Mouse (Mus musculus): Measurements from ENCODE around the gene Htr1d.

Gene Htr1d

DNA sequence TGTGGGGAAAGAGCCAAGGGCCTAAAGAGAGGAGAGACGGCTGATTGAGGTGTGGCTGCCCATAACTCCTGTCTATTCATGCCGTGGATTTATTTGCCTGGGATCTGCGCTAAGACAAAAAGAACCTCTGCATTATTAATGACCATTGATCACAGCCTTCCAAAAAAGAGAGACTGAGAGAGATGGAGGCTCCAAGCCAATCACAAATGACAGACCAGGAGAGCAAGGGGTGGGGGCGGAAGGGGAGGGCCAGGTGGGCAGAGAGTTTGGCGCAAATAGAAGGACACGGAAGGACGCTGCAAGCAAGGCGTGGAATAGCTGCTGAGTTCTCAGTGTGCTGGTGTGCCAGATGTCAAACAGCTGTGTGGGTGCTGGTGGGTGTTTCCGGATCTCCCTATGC, at the start of gene Htr1d:
Gene Htr1d (plus strand): TSS at position 301 of the 400 bp plus-strand sequence.
- DNase-seq (ENCODE audit: low read depth, low spot score) = no peak

- DNase-seq (ENCODE audit: low read depth, low spot score) = no peak
These were observed 46.3 kb upstream of the Htr1d start for GRCm38 (mm10) chr4:136377001-136377400.

DNA sequence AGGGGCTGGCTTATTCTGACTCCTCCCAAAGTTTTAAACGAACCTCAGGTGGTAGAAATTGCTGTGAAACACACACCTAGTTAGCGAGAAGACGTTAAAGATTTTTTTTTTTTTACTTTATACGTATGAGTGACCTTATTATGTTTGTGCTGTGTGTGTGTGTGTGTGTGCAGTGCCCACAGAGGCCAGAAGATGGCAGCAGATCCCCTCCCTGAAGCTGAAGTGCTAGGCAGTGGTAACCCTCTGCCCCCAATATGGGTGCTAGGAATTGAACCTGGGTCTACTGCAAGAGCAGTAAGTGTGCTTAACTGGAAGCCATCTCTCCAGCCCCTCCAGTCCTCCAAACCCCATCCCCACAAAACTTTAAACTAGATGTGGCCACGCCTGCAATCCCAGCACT, 40.3 kb upstream of the Htr1d start:
- no peak for DNase-seq (ENCODE audit: low read depth, low spot score)

DNA sequence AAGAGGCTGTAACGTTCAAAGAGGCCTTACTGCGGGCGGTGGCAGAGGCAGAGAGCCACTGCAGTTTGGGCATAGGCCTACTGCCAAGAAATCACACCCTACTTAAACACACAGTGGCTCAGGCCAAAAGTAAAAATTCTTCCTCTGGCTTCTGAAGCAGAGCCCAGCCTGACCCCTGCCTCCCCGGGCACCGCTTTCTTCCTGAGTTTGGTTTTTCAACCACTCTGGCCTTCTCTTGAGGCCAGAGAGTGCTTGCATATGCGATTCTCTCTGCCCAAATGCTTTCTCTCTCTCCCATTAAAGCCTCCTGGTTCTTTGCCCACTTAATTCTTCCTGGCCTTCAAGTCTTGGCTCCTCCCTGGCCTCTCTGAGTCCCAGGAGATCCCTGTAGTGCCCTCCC, 39.5 kb upstream of the Htr1d start:
- DNase-seq (ENCODE audit: low read depth, low spot score) = no peak

DNA sequence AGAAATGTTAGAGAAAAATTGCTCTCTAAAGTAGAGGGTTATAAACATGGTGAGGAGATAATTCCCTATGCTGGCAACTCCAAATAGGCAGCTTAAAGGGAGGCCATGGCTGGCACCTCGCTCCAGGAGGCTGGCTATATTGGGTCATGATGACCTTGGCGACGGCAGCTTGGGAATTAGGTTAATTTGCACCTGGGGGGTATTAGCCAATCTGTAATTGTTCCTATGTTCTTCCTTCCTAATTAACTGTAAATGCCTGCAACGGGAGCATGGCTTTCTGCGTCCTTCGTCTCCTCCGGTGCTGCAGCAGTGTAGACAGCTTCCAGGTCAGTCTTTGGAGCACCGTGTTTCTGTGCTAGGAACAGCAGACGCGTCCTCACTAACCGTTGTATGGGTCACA, 36.1 kb upstream of the Htr1d start:
- no peak for DNase-seq (ENCODE audit: low read depth, low spot score)

DNA sequence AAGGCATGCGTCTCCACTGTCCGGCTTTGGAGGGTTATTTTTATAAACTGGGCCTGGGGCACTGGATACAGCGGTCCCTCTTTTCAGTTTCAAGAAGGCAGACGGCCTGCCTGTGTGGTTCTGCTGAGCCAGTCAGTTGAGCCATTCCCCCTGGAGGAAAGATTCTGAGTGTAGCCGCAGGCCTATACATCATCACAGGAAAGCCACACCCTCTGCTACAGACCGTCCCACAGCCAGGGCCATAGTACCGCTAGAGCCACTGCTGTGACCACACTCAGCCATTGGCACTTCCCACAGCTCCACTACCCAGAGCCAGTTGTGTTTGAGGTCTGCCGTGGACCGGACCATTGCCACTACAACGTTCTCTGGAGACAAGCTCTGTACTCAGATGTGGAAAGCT, 21.5 kb upstream of the Htr1d start:
- no peak for DNase-seq (ENCODE audit: low read depth, low spot score)

DNA sequence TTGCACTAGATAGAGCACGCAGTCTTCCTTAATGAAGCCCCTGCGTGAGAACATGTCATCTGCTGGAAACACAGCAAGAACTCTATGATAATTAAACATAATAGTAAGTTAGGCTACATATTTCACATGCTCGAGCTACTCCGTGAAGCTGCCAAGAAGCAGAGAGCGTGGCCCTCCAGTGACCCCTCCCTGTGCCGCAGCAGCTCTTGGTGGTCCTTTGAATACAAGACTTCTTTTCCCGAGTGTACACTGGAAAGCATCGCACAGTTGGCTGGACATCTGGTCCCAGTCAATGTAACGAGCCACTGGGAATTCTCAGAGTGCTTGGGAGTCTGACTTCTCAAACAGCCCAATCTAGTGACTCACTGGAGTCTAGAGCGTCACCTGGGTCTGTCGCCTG, 15.5 kb upstream of the Htr1d start:
- DNase-seq (ENCODE audit: low read depth, low spot score) = no peak

DNA sequence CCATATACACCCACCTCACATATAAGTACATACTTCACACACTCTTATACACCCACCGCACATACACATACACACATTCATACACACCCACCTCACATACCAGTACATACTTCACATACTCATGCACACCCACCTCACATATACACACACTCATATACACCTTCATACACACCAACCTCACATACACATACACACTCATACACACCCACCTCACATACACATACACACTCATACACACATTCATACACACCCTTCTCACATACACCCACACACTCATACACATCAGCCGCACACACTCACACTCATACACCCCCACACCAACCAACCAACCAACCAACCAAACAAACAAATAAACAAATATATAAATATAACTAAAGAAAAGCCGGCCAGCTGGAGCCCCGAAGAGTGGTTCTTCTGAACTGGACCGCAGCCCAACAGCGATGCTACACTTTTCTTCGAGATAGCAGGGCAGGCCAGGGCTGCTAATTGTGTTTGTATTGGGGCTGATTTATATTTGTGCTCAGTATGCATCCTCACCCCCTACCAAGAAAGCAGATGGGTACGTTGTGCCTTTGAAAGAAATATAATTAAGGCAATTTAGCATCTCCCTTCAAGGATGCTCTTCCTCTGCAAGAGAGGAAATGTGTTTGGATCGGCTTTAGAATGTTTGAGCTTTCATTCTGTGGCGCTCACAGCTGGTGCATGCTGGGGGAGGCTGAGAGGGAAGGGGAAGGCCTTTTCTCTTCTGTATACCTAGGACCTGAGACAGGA, 11.1 kb upstream of the Htr1d start:
- DNase-seq (ENCODE audit: low read depth, low spot score) = no peak

DNA sequence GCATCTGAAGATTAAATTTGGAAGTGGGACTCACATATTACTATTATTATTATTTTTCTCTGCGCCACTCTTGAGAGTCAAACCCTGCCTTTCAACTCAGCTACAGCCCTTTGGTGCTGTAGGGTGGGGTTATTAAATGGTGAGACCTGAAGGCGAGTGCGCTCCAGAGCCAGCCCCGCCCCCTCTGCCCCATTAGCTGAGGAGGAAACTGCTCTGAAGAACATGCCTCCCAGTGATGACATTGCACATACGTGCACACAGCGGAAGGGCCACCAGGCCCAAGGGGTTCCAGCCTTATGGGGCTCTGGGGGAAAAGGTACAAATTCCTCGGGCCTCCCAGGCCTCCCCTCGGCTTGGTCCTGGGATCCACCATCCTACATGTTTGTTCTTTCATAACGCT, 7.8 kb upstream of the Htr1d start:
- DNase-seq (ENCODE audit: low read depth, low spot score) = no peak

GRCm38 (mm10) chr4:136418962-136419361, 4.4 kb upstream of the Htr1d start:
- DNase-seq (ENCODE audit: low read depth, low spot score) = no peak

DNA sequence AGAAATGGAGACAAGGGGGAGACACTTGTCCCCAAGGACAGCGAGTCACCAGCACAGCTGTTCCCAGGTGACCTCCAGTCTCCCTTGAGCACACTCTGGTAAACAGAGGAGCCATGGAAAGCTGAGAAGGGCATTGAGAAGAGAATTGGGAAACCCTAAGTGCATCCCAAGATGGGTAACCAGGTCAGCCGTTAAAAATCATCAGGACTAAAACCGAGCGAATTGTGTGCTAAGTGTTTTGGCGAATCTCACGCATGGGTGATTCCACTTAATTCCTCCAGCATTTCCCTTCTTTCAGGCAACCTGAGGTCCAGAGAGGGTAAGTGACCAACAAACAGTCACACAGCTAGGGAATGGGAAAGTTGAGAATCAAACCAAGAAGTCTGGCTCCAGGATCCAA, 3.9 kb upstream of the Htr1d start:
- DNase-seq (ENCODE audit: low read depth, low spot score) = no peak

- DNase-seq (ENCODE audit: low read depth, low spot score) = no peak
These were observed 1.0 kb downstream of the Htr1d start for GRCm38 (mm10) chr4:136424120-136424999.

GRCm38 (mm10) chr4:136425000-136425288, 1.6 kb downstream of the Htr1d start:
- DNase-seq (ENCODE audit: low read depth, low spot score) = no peak

GRCm38 (mm10) chr4:136430609-136431375, 7.5 kb downstream of the Htr1d start:
- DNase-seq (ENCODE audit: low read depth, low spot score) = no peak

GRCm38 (mm10) chr4:136431376-136431693, 8.0 kb downstream of the Htr1d start:
- DNase-seq (ENCODE audit: low read depth, low spot score) = no peak

DNA sequence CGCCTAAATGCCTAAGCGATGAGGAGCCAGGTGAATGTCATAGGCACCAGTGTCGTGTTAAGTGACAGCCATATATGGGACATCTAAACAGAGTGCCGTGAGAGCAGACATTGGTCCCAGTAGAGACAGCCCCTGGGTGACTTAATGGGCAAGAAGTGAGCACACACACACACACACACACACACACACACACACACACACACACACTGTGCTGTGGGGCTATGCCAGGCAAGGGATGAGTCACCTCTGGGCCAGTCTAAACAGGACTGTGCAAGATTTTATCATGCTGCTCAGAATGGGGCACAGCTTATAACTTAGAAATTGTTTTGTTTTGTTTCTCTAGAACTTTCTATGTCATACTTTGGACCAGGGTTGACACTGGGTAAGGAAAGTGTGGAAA, 10.7 kb downstream of the Htr1d start:
- DNase-seq (ENCODE audit: low read depth, low spot score) = no peak

DNA sequence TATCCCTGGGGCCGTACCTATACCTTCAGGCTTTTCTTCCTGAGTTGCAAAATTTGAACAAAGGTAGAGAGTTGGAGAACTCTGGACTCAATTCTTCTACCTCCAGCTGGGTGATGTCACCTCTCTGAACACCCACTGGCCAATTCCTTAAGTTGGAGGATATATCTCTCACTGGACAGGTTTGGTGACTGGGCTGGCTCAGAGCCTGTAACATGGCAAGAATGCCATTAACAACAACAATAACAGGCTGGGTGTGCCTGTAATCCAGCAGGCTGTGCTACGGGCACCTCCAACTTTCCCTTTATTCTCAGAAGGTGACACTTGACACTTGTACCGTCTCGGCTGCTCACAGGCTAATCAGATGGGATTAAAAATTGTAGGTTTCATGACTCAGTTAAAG, 15.8 kb downstream of the Htr1d start:
- DNase-seq (ENCODE audit: low read depth, low spot score) = no peak

DNA sequence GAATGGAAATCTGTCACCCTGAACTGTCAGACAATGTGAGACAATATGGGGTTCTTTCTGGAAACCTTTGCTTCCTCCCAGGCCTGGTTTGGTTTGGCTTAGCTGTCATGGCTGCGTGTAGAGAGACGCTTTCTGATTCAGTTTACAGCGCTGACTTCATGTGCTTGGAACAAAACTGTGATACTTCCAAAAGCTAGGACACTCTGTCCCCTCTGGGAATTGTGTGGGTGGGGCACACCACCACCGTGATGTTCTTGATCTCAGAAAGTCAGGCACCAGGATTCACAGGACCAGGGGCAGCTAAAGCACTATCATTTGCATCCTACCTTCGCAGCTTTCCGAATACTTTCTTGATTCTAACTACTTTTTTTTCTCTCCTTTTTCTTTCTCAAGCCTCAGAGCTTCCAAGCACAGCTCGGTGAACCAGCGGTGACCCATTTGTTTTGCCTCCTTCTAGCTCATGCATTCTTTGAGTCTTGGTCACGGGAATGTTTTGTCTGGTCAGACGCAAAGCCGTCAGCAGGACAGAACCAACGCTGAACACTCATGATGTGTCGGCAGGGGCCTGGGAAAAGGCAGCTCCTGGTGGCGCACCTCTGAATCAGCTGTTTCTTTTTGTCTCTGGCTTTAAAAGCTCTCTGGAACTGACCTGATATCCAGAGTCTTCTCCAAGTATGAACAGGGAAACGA, 18.2 kb downstream of the Htr1d start:
- DNase-seq (ENCODE audit: low read depth, low spot score) = peak; percentile 38

DNA sequence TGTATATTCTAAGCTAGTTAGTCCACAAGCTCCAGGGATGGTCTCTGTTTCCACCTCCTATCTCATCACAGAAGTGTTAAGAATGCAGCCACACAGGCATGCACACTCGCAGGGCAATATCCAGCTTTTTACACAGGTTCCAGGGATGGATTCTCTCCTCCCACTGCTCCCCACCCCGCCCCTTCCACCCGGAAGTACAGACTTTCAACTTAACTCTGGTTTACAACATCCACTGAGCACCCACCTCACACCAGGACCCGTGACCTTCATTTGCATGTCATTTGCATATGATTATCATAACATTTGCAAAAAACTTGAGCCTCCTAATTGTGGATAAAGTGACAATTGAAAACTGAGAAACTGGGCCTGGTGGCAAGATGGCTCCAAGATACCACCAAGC, 21.2 kb downstream of the Htr1d start:
- DNase-seq (ENCODE audit: low read depth, low spot score) = no peak

DNA sequence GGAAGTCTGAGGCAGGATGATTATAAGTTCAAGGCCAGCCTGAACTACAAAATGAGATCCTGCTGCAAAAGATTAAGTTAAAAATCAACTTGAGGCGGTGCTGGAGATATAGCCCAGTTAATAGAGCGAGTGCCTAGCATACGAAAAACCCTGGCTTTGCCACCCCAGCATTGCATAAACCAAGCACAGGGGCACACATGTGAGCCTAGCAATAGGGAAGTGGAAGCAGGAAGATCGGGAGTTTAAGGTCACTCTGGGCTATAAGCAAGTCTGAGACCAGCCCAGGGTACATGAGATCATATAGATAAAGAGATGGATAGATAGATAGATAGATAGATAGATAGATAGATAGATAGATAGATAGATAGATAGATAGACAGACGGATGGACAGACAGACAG, 26.5 kb downstream of the Htr1d start:
- DNase-seq (ENCODE audit: low read depth, low spot score) = no peak

- DNase-seq (ENCODE audit: low read depth, low spot score) = no peak
These were observed 26.9 kb downstream of the Htr1d start for GRCm38 (mm10) chr4:136450271-136450670.

DNA sequence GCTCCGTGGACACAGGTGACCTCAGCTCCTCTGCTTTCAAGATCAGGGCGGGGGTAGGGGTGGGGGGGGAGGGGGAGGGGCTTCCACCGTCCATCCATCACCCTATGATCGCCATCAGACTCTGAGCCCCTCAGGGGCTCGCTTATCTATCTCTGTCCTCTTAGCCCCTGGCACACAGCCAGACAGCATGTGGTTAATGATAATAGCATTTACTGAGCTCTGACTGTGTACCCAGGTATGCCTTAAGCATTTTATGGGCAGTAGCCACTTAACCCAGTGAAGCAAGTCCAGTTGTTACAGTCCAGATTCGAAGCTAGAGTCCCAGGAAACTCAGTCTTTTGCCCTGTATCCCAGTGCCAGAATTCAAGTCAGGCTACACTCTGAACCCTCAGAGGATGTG, 28.2 kb downstream of the Htr1d start:
- DNase-seq (ENCODE audit: low read depth, low spot score) = no peak
